Mouse (Mus musculus): Measurements from ENCODE around the gene Mospd3.

- TF ChIP-seq CTCF (IDR thresholded peaks at IDR 0.05; ENCODE audit: extremely low read depth, insufficient read depth, insufficient read length, insufficient replicate concordance) (no peak), POLR2A (IDR thresholded peaks at IDR 0.05; ENCODE audit: low read depth, low read length) (no peak)
Observed at GRCm38 (mm10) chr5:137590507-137590906, 10.4 kb downstream of the Mospd3 start.

All from spleen, adult 2 months (tissue).